Mouse (Mus musculus) v-Abl transformed pro-B cells (cell line): ENCODE results near the gene Kif5c.

Experiments used
- in situ Hi-C, 2 experiments: fragments of 400-800 bp; cut with MboI; formaldehyde crosslinking; loops; one replicate each; pipeline ENCODE4 v1.15.1; 2025; ENCODE audit not compliant: unreplicated experiment in 2 of 2

Gene Kif5c

GRCm38 (mm10) chr2:49717437-49718116 lies 98.5 kb downstream of the Kif5c start:
- in situ Hi-C loops, result no loop called here

GRCm38 (mm10) chr2:49718492-49718891 lies 99.4 kb downstream of the Kif5c start:
- in situ Hi-C loops, result no loop called here

GRCm38 (mm10) chr2:49718935-49719850 lies 100.1 kb downstream of the Kif5c start:
- in situ Hi-C loops, result no loop called here

DNA sequence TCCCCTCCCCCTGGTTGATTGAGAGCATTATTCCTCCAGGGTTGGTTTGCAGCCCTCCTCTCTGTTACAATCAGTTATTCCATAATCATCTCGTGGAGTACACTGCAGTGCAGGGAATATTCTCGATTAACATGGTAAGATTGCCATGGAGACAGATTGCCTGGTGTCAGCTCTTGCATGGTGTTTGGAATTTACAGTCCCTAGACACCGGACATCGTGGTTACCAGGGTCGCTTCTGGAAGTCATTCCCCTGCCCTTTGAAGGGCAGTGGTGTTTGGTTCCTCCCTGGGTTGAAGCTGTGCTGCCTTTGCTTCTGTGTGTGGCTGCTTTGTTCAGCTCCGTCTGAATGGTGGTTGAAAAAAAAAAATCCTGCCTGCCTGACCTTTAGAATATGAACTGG lies 100.8 kb downstream of the Kif5c start:
- in situ Hi-C loops, result no loop called here

DNA sequence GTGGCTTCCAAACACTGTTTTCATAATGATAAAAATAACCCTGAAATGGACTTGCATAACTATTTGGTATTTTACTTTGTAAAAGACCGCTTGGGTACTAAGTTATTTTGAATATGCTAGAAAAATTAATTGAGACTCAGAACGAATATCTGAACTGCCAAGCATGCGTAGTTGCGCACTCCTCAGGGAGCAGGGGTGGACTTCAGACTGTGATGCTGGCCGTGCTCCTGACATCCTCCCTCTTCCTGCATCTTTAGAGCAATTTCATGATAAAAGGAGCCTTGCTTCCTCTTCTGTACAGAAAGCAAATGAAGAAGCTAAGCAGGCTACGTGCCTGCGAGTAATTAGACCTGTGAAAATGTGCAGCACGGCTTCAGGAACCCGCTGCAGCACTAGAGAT lies 101.2 kb downstream of the Kif5c start:
- in situ Hi-C loops, result no loop called here

DNA sequence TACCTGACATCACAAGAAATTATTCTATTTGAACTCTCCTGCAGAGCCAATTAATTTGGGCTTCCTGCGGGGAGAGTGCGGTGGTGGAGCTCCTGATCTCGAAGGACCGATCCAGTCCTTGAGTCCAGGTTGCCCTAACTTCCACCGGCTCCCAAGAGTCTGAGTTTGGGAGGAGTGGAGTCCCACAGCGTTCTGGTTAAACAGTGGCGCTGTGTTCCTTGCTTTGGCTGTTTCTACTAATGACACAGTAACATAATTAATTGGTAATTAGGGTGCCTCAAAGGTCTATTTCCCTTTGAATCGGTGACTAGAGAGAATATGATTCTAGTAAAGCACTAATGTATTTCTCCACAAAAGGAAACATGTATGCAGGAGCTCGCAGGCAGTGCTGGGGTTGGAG lies 103.2 kb downstream of the Kif5c start:
- in situ Hi-C loops, result no loop called here

DNA sequence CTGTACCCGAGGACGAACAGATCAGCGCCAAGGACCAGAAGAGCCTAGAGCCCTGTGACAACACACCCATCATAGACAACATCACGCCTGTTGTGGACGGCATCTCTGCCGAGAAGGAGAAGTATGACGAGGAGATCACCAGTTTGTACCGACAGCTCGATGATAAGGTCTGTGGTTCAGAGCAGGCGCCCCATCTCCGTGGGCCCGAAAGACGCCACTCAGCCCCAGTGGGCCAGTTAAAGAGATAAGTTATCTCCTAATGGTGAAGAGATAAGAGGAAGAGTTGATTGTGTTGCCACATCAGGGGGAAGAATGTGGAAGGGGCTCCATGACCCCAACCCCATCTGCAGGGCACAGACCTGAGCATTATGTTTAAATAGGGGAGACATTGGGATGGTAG lies 103.9 kb downstream of the Kif5c start:
- in situ Hi-C loops, result no loop called here

DNA sequence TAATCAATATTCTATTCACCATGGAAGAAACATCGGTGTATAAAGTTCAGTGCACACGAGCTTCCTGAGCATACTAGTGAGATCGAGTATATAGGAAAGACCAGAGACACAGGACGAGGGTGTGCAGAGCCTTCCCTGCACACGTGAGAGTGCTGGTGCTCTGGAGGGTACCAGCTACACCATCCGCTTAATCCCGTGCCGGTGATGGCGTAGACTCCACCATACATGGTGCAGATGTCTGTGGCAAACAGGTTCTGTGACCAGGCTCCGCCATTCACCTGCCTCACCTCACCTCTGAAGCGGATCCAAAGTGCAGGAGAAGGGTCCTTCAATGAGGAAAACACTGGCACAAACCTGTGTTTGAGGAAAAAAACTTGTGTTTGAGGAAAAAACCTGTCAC lies 107.6 kb downstream of the Kif5c start:
- in situ Hi-C loops, result loop anchor here (5.0 to 25.0 kb wide), 2 partner anchors 369 to 1714 kb away; no protein-coding TSS in a partner anchor

DNA sequence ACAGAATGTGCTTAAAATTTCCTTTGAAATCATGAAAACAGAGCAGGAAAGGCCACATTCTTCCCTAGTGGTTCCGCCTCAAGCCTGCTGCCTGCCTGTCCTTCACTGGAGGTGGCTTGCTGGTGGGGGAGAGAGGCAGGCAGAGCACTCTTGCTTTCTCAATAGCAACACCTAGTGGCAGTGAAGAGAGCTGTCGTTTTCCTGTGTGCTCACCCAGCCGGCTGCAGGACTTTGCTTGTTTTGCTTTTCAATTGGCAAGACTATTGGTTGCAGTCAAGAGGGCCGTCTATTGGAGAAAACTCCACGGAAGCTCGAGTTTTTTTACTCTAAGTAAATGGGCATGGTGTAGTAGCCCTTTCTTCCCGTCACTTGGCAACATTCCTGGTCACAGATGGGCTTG lies 108.1 kb downstream of the Kif5c start:
- in situ Hi-C loops, result loop anchor here (5.0 to 25.0 kb wide), 2 partner anchors 370 to 1715 kb away; no protein-coding TSS in a partner anchor

DNA sequence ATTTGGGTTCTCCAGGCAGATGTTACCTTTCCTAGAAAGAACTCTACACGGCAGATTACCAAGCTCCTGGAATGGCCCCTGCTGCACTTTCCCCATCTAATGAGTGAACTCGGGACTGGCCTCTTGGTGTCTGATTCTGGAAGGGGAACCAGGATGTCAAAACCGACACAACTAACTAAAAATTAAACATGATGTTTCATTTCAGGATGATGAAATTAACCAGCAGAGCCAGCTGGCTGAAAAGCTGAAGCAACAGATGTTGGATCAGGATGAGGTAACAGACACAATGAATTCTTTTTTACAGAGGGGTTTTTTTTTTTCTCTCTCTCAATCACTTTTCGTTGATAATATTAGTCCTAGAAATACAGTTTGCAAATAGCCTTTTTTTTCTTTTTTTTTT lies 108.6 kb downstream of the Kif5c start:
- in situ Hi-C loops, result loop anchor here (5.0 to 25.0 kb wide), 2 partner anchors 370 to 1715 kb away; no protein-coding TSS in a partner anchor

- in situ Hi-C loops, result loop anchor here (5.0 to 25.0 kb wide), 2 partner anchors 372 to 1717 kb away; no protein-coding TSS in a partner anchor
Observed at GRCm38 (mm10) chr2:49728896-49729610, 110.0 kb downstream of the Kif5c start.

GRCm38 (mm10) chr2:49729611-49729969 lies 110.5 kb downstream of the Kif5c start:
- in situ Hi-C loops, result loop anchor here (5.0 to 25.0 kb wide), 2 partner anchors 372 to 1717 kb away; no protein-coding TSS in a partner anchor

DNA sequence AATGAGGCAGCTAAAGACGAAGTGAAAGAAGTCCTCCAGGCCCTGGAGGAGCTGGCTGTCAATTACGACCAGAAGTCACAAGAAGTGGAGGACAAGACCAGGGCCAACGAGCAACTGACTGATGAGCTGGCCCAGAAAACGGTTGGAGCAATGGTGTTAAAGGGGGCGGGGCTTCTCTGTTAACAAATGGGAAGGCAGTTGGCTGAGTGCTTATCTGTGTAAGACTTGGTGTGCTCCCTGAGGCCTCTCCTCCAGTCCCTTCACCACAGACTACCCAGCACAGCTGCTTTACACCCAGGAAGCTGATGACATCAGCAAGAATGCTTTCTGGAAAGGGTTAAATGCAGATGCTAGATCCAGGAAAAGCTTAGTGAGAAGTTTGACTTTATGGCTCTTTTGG lies 111.1 kb downstream of the Kif5c start:
- in situ Hi-C loops, result loop anchor here (10.0 to 25.0 kb wide), 4 partner anchors 285 to 1945 kb away; no protein-coding TSS in a partner anchor

DNA sequence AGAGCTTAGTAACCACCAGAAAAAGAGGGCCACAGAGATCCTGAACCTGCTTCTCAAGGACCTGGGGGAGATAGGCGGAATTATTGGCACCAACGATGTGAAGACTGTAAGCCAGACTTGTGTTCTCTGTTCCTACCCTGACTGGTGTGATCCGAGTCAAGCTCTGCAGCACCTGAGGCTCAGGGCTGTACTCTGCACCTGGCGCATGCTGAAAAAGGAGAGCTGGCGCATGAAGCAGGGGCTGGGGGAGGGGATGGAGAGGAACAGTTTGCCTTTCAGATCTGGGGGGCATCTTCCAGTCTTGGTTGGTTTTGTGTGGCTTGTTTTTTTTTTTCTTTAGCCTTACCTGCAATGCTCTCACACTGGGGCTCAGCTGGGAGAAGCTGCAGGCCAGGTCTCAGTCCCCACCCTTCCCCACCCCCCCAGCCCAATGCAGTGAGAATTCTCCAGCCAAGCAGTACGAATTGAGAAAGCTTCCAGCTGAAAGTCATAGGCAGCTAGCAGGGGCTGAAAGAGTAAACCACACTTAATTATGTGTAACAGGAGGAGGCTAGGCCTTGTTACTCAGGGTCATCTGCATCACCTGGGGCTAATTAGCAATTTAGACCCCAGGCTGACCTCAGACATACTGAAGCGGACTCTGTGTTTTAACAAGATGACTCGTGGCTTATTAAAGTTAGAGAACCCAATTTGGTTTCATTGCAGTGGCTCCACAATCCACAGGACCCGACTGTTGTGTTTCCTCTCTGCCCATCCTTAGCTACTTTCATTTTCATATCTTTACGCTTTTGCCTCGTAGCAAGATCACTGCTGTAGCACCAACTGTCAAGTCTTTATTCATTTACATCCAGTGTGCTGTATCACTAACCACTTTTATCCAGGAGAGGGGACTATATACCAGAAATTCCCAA lies 113.9 kb downstream of the Kif5c start:
- in situ Hi-C loops, result loop anchor here (10.0 to 25.0 kb wide), 4 partner anchors 288 to 1948 kb away; no protein-coding TSS in a partner anchor

DNA sequence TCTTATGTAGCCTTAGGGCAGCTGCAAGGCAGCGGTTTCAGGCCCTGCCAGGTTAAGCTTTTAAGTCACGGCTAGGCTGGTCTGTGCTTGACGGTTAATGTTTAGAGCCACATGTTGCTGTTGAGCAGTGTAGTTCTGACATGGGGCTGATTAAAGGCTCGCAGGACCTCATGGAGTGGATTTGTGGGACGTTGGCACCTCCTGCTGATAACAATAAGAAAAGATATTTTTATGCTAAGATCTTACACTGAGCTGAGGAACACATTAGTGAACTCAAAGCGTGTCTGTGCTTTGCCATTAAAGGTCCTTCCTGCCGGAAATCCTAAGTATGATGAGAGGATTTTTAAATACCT lies 114.5 kb downstream of the Kif5c start:
- in situ Hi-C loops, result loop anchor here (10.0 to 25.0 kb wide), 4 partner anchors 289 to 1949 kb away; no protein-coding TSS in a partner anchor

DNA sequence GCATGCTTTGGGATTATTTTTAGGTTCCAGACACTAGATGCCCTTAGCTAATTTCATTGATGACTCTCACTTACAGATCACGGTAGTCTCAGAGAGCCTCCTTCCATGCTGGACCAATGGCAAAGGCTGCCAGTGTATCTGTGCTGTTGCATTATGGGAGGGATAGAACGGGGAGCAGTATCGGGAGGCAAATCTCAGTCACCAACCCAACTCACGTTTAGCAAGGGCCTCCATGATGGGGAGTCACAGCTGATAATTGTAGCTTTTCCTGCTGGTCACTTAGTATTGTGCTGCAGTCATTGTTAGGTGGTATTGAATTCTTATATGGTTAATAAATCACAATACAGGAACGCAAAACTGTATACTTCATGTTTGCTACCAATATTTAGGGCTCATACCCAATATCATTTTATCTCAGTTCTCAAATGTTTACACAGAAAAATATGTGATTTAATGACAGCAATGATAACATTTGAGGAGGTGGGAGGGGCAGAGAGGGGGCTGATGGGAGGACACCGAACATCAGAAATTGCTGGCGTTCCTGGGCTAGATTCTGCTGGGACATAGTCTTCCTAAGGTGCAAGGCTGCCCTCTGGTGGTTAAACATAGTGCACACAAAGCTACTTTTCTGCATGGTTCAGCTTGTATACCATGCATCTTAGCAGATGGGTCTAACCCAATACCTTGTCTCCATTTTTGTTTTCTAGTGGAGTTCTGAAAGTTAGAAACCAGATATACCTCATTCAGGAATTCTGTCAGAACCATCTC lies 115.1 kb downstream of the Kif5c start:
- in situ Hi-C loops, result loop anchor here (10.0 to 25.0 kb wide), 4 partner anchors 289 to 1949 kb away; no protein-coding TSS in a partner anchor

- in situ Hi-C loops, result loop anchor here (10.0 to 25.0 kb wide), 4 partner anchors 291 to 1951 kb away; no protein-coding TSS in a partner anchor
Observed at GRCm38 (mm10) chr2:49735386-49735785, 116.3 kb downstream of the Kif5c start.

GRCm38 (mm10) chr2:49739046-49739445 lies 119.9 kb downstream of the Kif5c start:
- in situ Hi-C loops, result loop anchor here (10.0 to 25.0 kb wide), 4 partner anchors 294 to 1954 kb away; no protein-coding TSS in a partner anchor

DNA sequence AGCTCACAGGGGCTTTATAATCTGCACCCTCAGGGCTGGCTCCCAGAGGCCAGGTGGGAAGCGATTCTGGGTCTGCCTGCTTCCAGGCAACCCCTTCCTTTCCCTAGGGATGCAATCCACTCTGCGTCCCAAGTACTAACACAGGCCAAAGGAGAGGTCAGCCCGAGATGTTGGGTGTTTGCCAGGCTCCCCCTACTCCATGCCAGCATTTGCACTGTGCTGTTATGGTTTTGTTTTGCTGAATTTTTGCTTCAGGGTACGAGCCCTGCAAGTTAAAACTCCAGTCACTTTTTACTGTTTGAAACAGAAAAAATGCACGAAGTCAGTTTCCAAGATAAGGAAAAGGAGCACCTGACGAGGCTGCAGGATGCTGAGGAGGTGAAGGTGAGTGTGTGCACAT lies 121.9 kb downstream of the Kif5c start:
- in situ Hi-C loops, result loop anchor here in 1 of 2 experiments (5.0 to 25.0 kb wide), 2 partner anchors 839 to 1729 kb away; no protein-coding TSS in a partner anchor
